Mouse (Mus musculus) heart, adult 9 months (tissue): ENCODE measurements around the gene Olfr456.
"Not testable (repeated sequence)": the region's sequence is repeated elsewhere in the genome, so short reads cannot be mapped to it uniquely, and the experiment has no call there.

Experiments
- DNase-seq, 2 experiments: peaks; one replicate each; pipeline ENCODE4 v3.0.0; 2022; ENCODE audit warnings: low spot score in 2 of 2

The Olfr456 gene

GRCm38 (mm10) chr6:42487114-42487513 lies at the start of gene Olfr456:
Olfr456 (minus strand) TSS chr6:42487214.
- DNase-seq = no peak

- DNase-seq = no peak
Observed at GRCm38 (mm10) chr6:42513461-42513860, 26.4 kb upstream of the Olfr456 start.

GRCm38 (mm10) chr6:42509311-42509710 lies 22.3 kb upstream of the Olfr456 start:
- DNase-seq = no peak

DNA sequence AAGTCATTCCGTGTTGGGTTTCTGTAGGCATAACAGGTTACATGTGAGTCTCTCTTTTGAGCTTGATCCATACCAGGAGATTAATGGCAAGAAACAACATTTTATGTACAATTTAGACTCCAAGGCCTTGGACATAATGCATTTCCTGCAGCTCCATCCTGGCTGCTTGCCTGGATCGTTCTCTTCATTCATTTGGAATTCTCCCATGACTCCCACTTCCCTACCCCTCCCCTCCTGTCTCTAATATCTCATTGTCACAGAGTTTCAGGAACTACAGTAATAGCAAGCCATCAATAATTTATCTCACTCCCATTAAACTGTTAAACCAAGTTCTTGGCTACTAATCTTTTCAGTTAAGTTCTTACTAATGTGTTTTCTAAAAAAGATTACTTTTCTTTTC lies 16.5 kb upstream of the Olfr456 start:
- no peak for DNase-seq

- DNase-seq = no peak
Observed at GRCm38 (mm10) chr6:42489731-42490130, 2.7 kb upstream of the Olfr456 start.

GRCm38 (mm10) chr6:42484633-42485032 lies 2.4 kb downstream of the Olfr456 start:
- DNase-seq = no peak

DNA sequence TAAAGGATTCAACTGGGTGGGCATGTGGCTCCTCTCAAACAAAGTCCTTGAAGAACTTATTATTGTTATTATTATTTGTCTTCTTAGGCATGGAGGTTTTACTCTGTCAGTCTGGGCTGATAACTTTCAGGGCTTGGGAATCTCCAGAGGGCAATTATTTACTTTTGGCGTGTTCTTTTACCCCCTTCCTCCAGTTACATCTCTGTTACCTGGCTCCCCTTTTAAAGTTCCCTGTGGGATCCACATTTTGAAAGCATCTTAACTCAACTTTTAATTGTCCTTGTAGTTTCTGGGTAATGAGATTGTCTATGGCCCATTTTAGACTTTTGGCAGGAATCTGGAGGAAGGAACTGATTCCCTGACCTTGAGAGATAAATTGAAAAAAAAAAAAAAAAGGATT lies 10.8 kb downstream of the Olfr456 start, which contains the start of gene Olfr457:
Gene Olfr457 (minus strand): TSS at position 101 of the 400 bp plus-strand sequence.
- DNase-seq = no peak

DNA sequence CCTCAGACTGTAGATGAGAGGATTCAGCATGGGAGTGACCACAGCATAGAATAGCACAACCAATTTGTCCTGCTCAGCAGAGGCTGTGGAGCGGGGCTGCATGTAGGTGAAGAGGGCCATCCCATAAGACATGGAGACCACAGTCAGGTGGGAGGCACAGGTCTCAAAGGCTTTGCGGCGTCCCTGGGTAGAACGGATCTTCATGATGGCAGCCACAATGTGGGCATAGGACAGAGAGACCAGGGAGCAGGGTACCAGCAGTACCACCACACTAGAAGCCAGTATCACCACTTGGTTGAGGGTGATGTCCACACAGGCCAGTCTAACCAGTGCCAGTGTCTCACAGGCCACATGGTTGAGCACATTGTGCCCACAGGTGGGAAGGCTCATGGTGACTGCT lies 15.7 kb downstream of the Olfr456 start:
- not testable (repeated sequence) for DNase-seq

- DNase-seq = no peak
Observed at GRCm38 (mm10) chr6:42470542-42470941, 16.5 kb downstream of the Olfr456 start.

GRCm38 (mm10) chr6:42465096-42465495 lies 21.9 kb downstream of the Olfr456 start, which contains the start of gene Olfr458:
Olfr458 (minus strand) TSS chr6:42465196.
- DNase-seq = no peak

GRCm38 (mm10) chr6:42447381-42447780 lies 39.6 kb downstream of the Olfr456 start:
- no peak for DNase-seq

DNA sequence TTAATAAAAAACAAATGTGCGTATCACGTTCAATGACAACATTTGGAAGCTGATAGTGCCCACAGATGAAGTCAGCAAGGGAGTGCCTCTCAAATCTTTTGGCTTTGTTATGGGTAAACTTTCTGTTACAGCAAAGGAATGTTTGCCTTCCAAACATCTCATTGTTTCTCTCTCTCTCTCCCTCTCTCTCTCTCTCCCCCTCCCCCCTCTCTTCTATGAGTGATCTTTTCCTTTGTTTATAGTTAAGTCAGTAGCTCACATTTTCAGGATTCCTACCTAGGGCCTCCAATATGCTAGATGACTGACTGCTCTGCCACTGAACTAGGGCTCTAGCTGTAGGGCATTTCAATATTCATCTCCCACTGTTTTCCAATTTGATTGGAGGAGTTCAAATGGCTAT lies 42.5 kb downstream of the Olfr456 start:
- no peak for DNase-seq

GRCm38 (mm10) chr6:42441395-42441794 lies 45.6 kb downstream of the Olfr456 start:
- DNase-seq = no peak
